Mouse (Mus musculus) liver, embryonic 16.5 days (tissue): ENCODE data around the gene Usf2. TPM values are rescaled to one million over a fixed set of nuclear protein-coding genes. Genes with fewer than 3 reads are reported as not detected.
A peak's percentile ranks its signal among the peaks of the same experiment; 100 is the strongest.

Source experiments
- ATAC-seq: fragments of 200-750 bp; cut with Nextera tagmentation; 2 replicates; pipeline ENCODE4 v1.8.0; 2017; ENCODE audit warnings: low read depth, mild to moderate bottlenecking, moderate number of reproducible peaks, moderate library complexity
- H3K27ac ChIP-seq: fragments of 300-500 bp; sonication (generic); 2 replicates; pipeline ENCODE4 v1.5.1; 2014; ENCODE audit warnings: mild to moderate bottlenecking, low read length
- H3K27me3 ChIP-seq: fragments of 300-500 bp; sonication (generic); 2 replicates; pipeline ENCODE4 v1.6.1; 2014; ENCODE audit warnings: low read depth, low read length, mixed read lengths; ENCODE audit not compliant: control insufficient read depth, insufficient read depth
- H3K36me3 ChIP-seq: fragments of 300-500 bp; sonication (generic); 2 replicates; pipeline ENCODE4 v1.6.1; 2014; ENCODE audit warnings: mild to moderate bottlenecking; ENCODE audit not compliant: control insufficient read depth, insufficient read depth
- H3K4me1 ChIP-seq: fragments of 300-500 bp; sonication (generic); 2 replicates; pipeline ENCODE4 v1.6.1; 2014; ENCODE audit warnings: low read depth, low read length, mixed read lengths; ENCODE audit not compliant: control insufficient read depth
- H3K4me2 ChIP-seq: fragments of 300-500 bp; sonication (generic); 2 replicates; pipeline ENCODE4 v1.6.1; 2014; ENCODE audit warnings: low read depth, low read length, mixed read lengths
- H3K4me3 ChIP-seq: fragments of 300-500 bp; sonication (generic); 2 replicates; pipeline ENCODE4 v1.5.1; 2014; ENCODE audit warnings: low read depth, mild to moderate bottlenecking, low read length
- H3K9ac ChIP-seq: fragments of 300-500 bp; sonication (generic); 2 replicates; pipeline ENCODE4 v1.6.1; 2014; ENCODE audit warnings: low read depth, low read length
- H3K9me3 ChIP-seq: fragments of 300-500 bp; sonication (generic); replicated peaks from 2 replicates; pipeline ENCODE4 v1.6.1; 2016; ENCODE audit warnings: low read length; ENCODE audit not compliant: control insufficient read depth
- WGBS: fragments of 180-500 bp; shearing (Covaris S2); extraction: QIAGEN DNeasy Blood & Tissue Kit; methylation state at CpG from one replicate; pipeline ENCODE4 v1.1.7; 2014; ENCODE audit not compliant: insufficient replicate concordance; 5-methylcytosine and 5-hydroxymethylcytosine counted together
- polyA plus RNA-seq: library from polyadenylated mRNA; unstranded; fragments of >200 nt; fragmentation: Nextera tagmentation; extraction: Ambion mirVana; gene quantifications from 2 replicates; pipeline ENCODE4 v1.2.1, GENCODE M21; 2015

Gene Usf2
- 7.9 and 9.0 TPM in 2 replicates for polyA plus RNA-seq

- Histone ChIP-seq H3K4me2 (peak within 1 kb of the TSS; percentile 88), H3K27me3 (no peaks in the 10 kb centered on the region), H3K4me1 (peaks cover 22% of the 10 kb centered on the region), H3K27ac (peak within 1 kb of the TSS; percentile 94), H3K9ac (peak within 1 kb of the TSS; percentile 96), H3K4me3 (peak within 1 kb of the TSS; percentile 89), H3K36me3 (peaks cover 24% of the 10 kb centered on the region), H3K9me3 (no peaks in the 10 kb centered on the region)
- ATAC-seq = peak; percentile 30
- under 1% methylated on average over 52 of the region's 82 CpGs for WGBS
These were observed at the start of gene Usf2 for GRCm38 (mm10) chr7:30956756-30957366. TSS of gene Usf2 (minus strand) at chr7:30956803.

- H3K4me1 ChIP-seq = peaks cover 3% of the 10 kb centered on the region
- H3K9ac ChIP-seq = no peak overlapping the region
- H3K27ac ChIP-seq = peak overlapping the region; percentile 12; the same call in 1 of the 2 replicates
- H3K4me3 ChIP-seq = no peak overlapping the region
- no peak overlapping the region for H3K4me2 ChIP-seq
- WGBS = 17% methylated on average over 8 of the region's 8 CpGs
- H3K36me3 ChIP-seq = no peaks in the 10 kb centered on the region
- ATAC-seq = peak; percentile 47
- no peaks in the 10 kb centered on the region for H3K27me3 ChIP-seq
- H3K9me3 ChIP-seq = no peaks in the 10 kb centered on the region
These were observed 46.0 kb upstream of the Usf2 start for GRCm38 (mm10) chr7:31002650-31003049.

- no peaks in the 10 kb centered on the region for H3K27me3 ChIP-seq
- H3K9me3 ChIP-seq = no peaks in the 10 kb centered on the region
- no peak overlapping the region for H3K9ac ChIP-seq
- peaks cover 3% of the 10 kb centered on the region for H3K4me1 ChIP-seq
- ATAC-seq = peak; percentile 39; the same call in 1 of the 2 replicates
- no peak overlapping the region for H3K4me3 ChIP-seq
- 8% methylated on average over 7 of the region's 7 CpGs for WGBS
- H3K4me2 ChIP-seq = no peak overlapping the region
- H3K27ac ChIP-seq = no peak overlapping the region
- no peaks in the 10 kb centered on the region for H3K36me3 ChIP-seq
These were observed 44.0 kb upstream of the Usf2 start for GRCm38 (mm10) chr7:31000505-31001020.

GRCm38 (mm10) chr7:30996491-30996890, 39.9 kb upstream of the Usf2 start:
- no peak for ATAC-seq
- 85% methylated on average over 2 of the region's 2 CpGs for WGBS
- Histone ChIP-seq H3K9me3 (no peaks in the 10 kb centered on the region), H3K4me3 (no peak overlapping the region), H3K9ac (no peak overlapping the region), H3K36me3 (no peaks in the 10 kb centered on the region), H3K4me1 (peaks cover 3% of the 10 kb centered on the region), H3K4me2 (no peak overlapping the region), H3K27me3 (no peaks in the 10 kb centered on the region), H3K27ac (no peak overlapping the region)

GRCm38 (mm10) chr7:30993986-30994385, 37.4 kb upstream of the Usf2 start:
- no peaks in the 10 kb centered on the region for H3K27me3 ChIP-seq
- H3K9me3 ChIP-seq = no peaks in the 10 kb centered on the region
- no peaks in the 10 kb centered on the region for H3K36me3 ChIP-seq
- no peak for ATAC-seq
- WGBS = 77% methylated on average over 5 of the region's 5 CpGs
- H3K27ac ChIP-seq = no peak overlapping the region
- H3K9ac ChIP-seq = no peak overlapping the region
- no peak overlapping the region for H3K4me2 ChIP-seq
- no peak overlapping the region for H3K4me3 ChIP-seq
- H3K4me1 ChIP-seq = no peaks in the 10 kb centered on the region

GRCm38 (mm10) chr7:30992148-30992547, 35.5 kb upstream of the Usf2 start:
- no peaks in the 10 kb centered on the region for H3K36me3 ChIP-seq
- H3K27me3 ChIP-seq = no peaks in the 10 kb centered on the region
- no peak for ATAC-seq
- H3K4me1 ChIP-seq = no peaks in the 10 kb centered on the region
- no peaks in the 10 kb centered on the region for H3K9me3 ChIP-seq
- no peak overlapping the region for H3K4me2 ChIP-seq
- WGBS = 57% methylated on average over 5 of the region's 5 CpGs
- H3K9ac ChIP-seq = no peak overlapping the region
- no peak overlapping the region for H3K27ac ChIP-seq
- H3K4me3 ChIP-seq = no peak overlapping the region

- Histone ChIP-seq H3K4me2 (no peak overlapping the region), H3K36me3 (no peaks in the 10 kb centered on the region), H3K4me3 (no peak overlapping the region), H3K9me3 (no peaks in the 10 kb centered on the region), H3K27me3 (no peaks in the 10 kb centered on the region), H3K27ac (no peak overlapping the region), H3K4me1 (no peaks in the 10 kb centered on the region), H3K9ac (no peak overlapping the region)
- 56% methylated on average over 4 of the region's 4 CpGs for WGBS
- ATAC-seq = 0 out of 2 replicates have a peak, but pooled peaks have one; percentile 43
These were observed 32.0 kb upstream of the Usf2 start for GRCm38 (mm10) chr7:30988519-30989162.

- Histone ChIP-seq H3K9me3 (no peaks in the 10 kb centered on the region), H3K4me1 (no peaks in the 10 kb centered on the region), H3K4me2 (no peak overlapping the region), H3K36me3 (no peaks in the 10 kb centered on the region), H3K4me3 (no peak overlapping the region), H3K9ac (no peak overlapping the region), H3K27ac (no peak overlapping the region), H3K27me3 (no peaks in the 10 kb centered on the region)
- ATAC-seq = no peak
- WGBS = 70% methylated on average over 9 of the region's 9 CpGs
These were observed 28.8 kb upstream of the Usf2 start for GRCm38 (mm10) chr7:30985357-30985756.

- H3K36me3 ChIP-seq = no peaks in the 10 kb centered on the region
- H3K27me3 ChIP-seq = no peaks in the 10 kb centered on the region
- H3K9ac ChIP-seq = no peak overlapping the region
- no peaks in the 10 kb centered on the region for H3K4me1 ChIP-seq
- no peak for ATAC-seq
- no peak overlapping the region for H3K4me3 ChIP-seq
- no peaks in the 10 kb centered on the region for H3K9me3 ChIP-seq
- H3K27ac ChIP-seq = no peak overlapping the region
- 68% methylated on average over 4 of the region's 4 CpGs for WGBS
- H3K4me2 ChIP-seq = no peak overlapping the region
These were observed 25.1 kb upstream of the Usf2 start for GRCm38 (mm10) chr7:30981703-30982102.
